Mouse (Mus musculus) cerebellum, adult 11 months (tissue): Measurements from ENCODE around the gene Amz2.

ENCODE experiments used
- DNase-seq: peaks from one replicate; pipeline ENCODE4 v3.0.0; 2022

Amz2 gene

DNA sequence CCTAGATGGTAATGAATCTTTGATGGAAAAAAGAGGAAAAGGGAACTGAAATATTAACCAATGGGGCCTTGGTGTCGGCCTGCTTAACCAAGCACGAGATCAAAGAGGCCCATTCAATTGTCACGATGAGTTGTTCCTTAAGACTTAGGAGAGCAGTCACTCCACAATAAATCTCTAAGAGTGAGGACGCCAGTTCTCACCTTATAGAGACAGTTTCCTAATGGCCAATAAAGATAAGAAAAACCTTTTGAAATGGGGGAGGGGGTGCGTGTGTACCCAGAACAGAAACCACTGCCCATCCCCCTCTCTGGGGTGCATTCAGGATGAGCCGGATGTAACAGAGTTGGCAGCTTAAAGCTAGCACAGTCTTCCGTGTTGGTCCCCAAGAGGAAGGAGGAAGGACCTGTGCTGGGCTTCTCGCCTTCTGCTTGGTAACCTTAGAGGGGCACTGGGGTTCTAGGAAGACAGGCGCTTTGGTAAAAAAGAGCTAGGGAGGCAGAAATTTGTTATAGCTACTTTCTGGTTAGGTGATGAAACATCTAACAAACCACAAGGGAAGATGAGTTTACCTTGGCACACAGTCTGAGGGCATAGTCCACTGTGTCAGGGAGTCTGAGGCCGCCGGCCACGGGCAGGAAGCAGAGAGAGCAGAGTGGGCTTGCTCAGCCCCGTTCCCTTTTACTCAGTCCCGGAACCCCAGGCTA, 70.2 kb downstream of the Amz2 start:
- DNase-seq: no peak

DNA sequence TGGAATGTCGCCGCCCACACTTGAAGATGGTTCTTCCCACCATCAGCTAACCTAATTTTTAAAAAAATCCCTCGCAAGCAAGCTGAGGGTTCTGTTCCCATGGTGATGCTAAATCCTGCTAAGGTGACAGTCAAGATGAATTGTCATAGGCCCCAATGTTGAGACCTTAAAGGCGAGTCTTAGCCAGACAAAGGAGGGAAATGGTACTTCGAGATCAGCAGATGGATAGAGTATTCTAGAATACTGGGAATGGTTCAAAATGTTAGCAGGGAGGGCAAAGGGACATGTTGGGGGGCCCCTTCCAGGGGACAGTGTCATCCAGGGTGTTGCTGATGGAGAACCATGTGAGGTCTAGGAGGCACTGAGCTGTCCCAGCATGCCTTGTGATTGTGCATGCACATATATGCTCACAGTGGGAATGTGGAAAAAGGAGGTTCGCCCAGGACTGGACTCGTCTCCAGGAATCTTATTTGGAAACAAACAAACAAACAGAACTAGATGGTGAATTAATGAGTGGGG, 70.8 kb downstream of the Amz2 start:
- no peak for DNase-seq

DNA sequence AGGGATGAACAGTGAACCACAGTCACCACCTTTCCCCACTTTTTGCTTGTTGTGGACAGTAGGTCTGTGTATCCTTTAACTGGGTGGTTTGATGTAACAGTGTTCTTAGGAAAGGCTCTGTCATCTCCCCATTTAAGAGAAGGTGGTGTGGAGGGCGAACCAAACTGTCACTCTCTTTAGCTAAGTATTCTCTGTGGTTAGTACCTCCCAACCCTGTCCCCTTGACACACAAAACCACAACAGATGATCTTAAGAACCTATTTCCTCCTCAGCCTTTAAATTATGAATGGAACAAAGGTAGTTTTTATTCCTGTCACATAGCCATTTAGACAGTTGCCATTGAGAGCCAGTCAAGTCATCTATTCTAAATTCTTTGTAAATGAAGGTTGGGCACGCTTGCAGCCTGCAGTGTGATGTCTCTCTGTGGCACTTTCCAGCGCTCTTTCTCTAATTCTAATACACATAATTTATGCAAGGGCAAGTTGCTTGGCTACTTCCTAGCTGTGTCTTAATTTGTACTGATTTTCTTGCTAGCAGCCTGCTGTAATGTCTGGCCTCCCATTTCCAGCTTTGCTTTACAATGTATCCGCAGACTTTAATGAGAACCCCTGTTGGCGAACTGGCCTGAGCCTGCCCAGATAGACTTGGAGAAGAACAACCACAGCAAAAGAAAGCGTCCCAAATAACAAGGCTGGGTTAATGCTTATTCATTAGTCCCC, 71.4 kb downstream of the Amz2 start:
- no peak for DNase-seq

DNA sequence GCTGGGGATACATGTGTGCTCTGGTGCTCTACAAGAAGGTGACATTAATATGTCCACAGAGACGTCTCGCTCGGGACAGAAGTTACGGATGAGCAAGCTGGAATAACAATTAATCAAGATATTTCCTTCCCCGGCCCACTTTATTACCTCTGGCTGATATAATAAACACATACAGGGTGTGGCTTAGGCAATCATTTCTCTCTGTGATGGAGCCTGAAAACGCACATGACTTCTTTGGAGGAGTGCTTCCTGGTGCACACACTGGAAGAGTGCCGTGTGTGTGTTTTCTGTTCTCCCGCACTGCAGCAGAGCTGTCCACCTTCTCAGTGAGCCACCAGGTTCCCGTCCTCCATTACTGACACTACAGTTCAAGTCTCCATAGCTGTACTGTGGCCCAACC, 72.2 kb downstream of the Amz2 start:
- no peak for DNase-seq

DNA sequence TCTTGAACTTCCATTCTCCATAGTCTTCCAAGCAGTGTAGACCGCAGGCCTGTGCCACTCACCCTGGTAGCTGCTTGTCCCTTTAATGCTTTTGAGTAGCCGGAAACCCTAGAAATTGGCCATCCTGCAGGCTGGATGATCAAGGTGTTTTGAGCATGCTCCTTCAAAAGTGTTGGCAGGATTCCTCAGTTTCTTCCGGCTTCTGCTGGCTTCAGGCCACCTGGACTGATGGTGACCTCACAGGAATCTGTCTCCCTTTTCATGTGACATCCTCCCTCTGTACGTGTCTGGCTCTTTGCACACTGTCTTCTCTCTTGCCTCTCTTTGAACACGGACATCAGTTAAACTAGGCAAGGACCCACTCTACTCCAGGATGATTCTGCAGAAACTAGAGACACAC, 74.5 kb downstream of the Amz2 start:
- DNase-seq: peak; percentile 66
